Mouse (Mus musculus): ENCODE measurements around the gene 1700028J19Rik. TPM values are rescaled to one million over a fixed set of nuclear protein-coding genes. Genes with fewer than 3 reads are reported as not detected.
"Not testable (repeated sequence)": the region's sequence is repeated elsewhere in the genome, so short reads cannot be mapped to it uniquely, and the experiment has no call there.

The 1700028J19Rik gene
- polyA plus RNA-seq, 1 experiment, result 1.4 TPM

- 67% methylated on average over 1 of the region's 1 CpGs for WGBS
- no peak for DNase-seq (ENCODE audit: low read depth in 1 of 2, low spot score in 2 of 2)
- H3K4me3 ChIP-seq (ENCODE audit: extremely low read depth, insufficient read depth, insufficient read length), result no peak overlapping the region
- no peak overlapping the region for H3K27ac ChIP-seq (ENCODE audit: insufficient read depth, low read length)
- H3K4me1 ChIP-seq (ENCODE audit: control insufficient read depth, insufficient read depth, insufficient read length), result peaks cover 6% of the 10 kb centered on the region; the same call in 1 of the 2 replicates
- no peaks in the 10 kb centered on the region for H3K36me3 ChIP-seq (ENCODE audit: control insufficient read depth, insufficient read depth, low read length)
- H3K27me3 ChIP-seq (ENCODE audit: control insufficient read depth, insufficient read depth, low read length), result no peaks in the 10 kb centered on the region
- TF ChIP-seq POLR2A (IDR thresholded peaks at IDR 0.05; ENCODE audit: low read depth, low read length) (no peak), CTCF (IDR thresholded peaks at IDR 0.05; ENCODE audit: extremely low read depth, insufficient read depth, insufficient read length, insufficient replicate concordance) (no peak)
Observed at GRCm38 (mm10) chr7:44240712-44241111, 5.8 kb downstream of the 1700028J19Rik start.

- TF ChIP-seq POLR2A (IDR thresholded peaks at IDR 0.05; ENCODE audit: low read depth, low read length) (no peak), CTCF (IDR thresholded peaks at IDR 0.05; ENCODE audit: extremely low read depth, insufficient read depth, insufficient read length, insufficient replicate concordance) (no peak)
Observed at GRCm38 (mm10) chr7:44239913-44240312, 6.6 kb downstream of the 1700028J19Rik start.

GRCm38 (mm10) chr7:44235909-44236308, 10.6 kb downstream of the 1700028J19Rik start, which contains the start of gene Gm36864:
Gene Gm36864 (plus strand): TSS chr7:44236177.
- no peak within 1 kb of the TSS for H3K27ac ChIP-seq (ENCODE audit: insufficient read depth, low read length)

More at GRCm38 (mm10) chr7:44239913-44240312, 6.6 kb downstream of the 1700028J19Rik start:
- Histone ChIP-seq H3K27ac (ENCODE audit: insufficient read depth, low read length) (no peak overlapping the region), H3K4me3 (ENCODE audit: extremely low read depth, insufficient read depth, insufficient read length) (no peak overlapping the region), H3K27me3 (ENCODE audit: control insufficient read depth, insufficient read depth, low read length) (no peaks in the 10 kb centered on the region), H3K4me1 (ENCODE audit: control insufficient read depth, insufficient read depth, insufficient read length) (no peaks in the 10 kb centered on the region), H3K36me3 (ENCODE audit: control insufficient read depth, insufficient read depth, low read length) (no peaks in the 10 kb centered on the region)
- 49% methylated on average over 2 of the region's 2 CpGs for WGBS
- DNase-seq (ENCODE audit: low read depth in 1 of 2, low spot score in 2 of 2), result no peak

GRCm38 (mm10) chr7:44225076-44225475, 21.4 kb downstream of the 1700028J19Rik start, which contains the start of gene Klk1:
Gene Klk1 (plus strand): TSS chr7:44225360.
- H3K27ac ChIP-seq (ENCODE audit: insufficient read depth, low read length), result no peak within 1 kb of the TSS

More at GRCm38 (mm10) chr7:44235909-44236308, 10.6 kb downstream of the 1700028J19Rik start, which contains the start of gene Gm36864:
- Histone ChIP-seq H3K36me3 (ENCODE audit: control insufficient read depth, insufficient read depth, low read length) (no peaks in the 10 kb centered on the region), H3K4me1 (ENCODE audit: control insufficient read depth, insufficient read depth, insufficient read length) (no peaks in the 10 kb centered on the region), H3K27me3 (ENCODE audit: control insufficient read depth, insufficient read depth, low read length) (no peaks in the 10 kb centered on the region), H3K4me3 (ENCODE audit: extremely low read depth, insufficient read depth, insufficient read length) (no peak within 1 kb of the TSS)
- DNase-seq (ENCODE audit: low read depth in 1 of 2, low spot score in 2 of 2), result no peak
- 57% methylated on average over 3 of the region's 3 CpGs for WGBS
- TF ChIP-seq CTCF (IDR thresholded peaks at IDR 0.05; ENCODE audit: extremely low read depth, insufficient read depth, insufficient read length, insufficient replicate concordance) (no peak), POLR2A (IDR thresholded peaks at IDR 0.05; ENCODE audit: low read depth, low read length) (no peak)

GRCm38 (mm10) chr7:44222335-44222734, 24.2 kb downstream of the 1700028J19Rik start:
- not testable (repeated sequence) for DNase-seq (ENCODE audit: low read depth in 1 of 2, low spot score in 2 of 2); H3K4me3 ChIP-seq (ENCODE audit: extremely low read depth, insufficient read depth, insufficient read length); H3K27ac ChIP-seq (ENCODE audit: insufficient read depth, low read length); H3K36me3 ChIP-seq (ENCODE audit: control insufficient read depth, insufficient read depth, low read length); H3K27me3 ChIP-seq (ENCODE audit: control insufficient read depth, insufficient read depth, low read length); H3K4me1 ChIP-seq (ENCODE audit: control insufficient read depth, insufficient read depth, insufficient read length)
- WGBS, result 80% methylated on average over 6 of the region's 6 CpGs

More at GRCm38 (mm10) chr7:44225076-44225475, 21.4 kb downstream of the 1700028J19Rik start, which contains the start of gene Klk1:
- no peaks in the 10 kb centered on the region for H3K36me3 ChIP-seq (ENCODE audit: control insufficient read depth, insufficient read depth, low read length)
- WGBS, result 17% methylated on average over 1 of the region's 1 CpGs
- no peaks in the 10 kb centered on the region; the same call in 1 of the 2 replicates for H3K27me3 ChIP-seq (ENCODE audit: control insufficient read depth, insufficient read depth, low read length)
- no peak within 1 kb of the TSS for H3K4me3 ChIP-seq (ENCODE audit: extremely low read depth, insufficient read depth, insufficient read length)
- H3K4me1 ChIP-seq (ENCODE audit: control insufficient read depth, insufficient read depth, insufficient read length), result no peaks in the 10 kb centered on the region
- no peak for DNase-seq (ENCODE audit: low read depth in 1 of 2, low spot score in 2 of 2)
- TF ChIP-seq POLR2A (IDR thresholded peaks at IDR 0.05; ENCODE audit: low read depth, low read length) (no peak), CTCF (IDR thresholded peaks at IDR 0.05; ENCODE audit: extremely low read depth, insufficient read depth, insufficient read length, insufficient replicate concordance) (no peak)

- not testable (repeated sequence) for H3K4me3 ChIP-seq (ENCODE audit: extremely low read depth, insufficient read depth, insufficient read length); H3K27ac ChIP-seq (ENCODE audit: insufficient read depth, low read length)
Observed at GRCm38 (mm10) chr7:44221601-44222000, 24.9 kb downstream of the 1700028J19Rik start.

GRCm38 (mm10) chr7:44215645-44216044, 30.9 kb downstream of the 1700028J19Rik start, which contains the start of gene Klk1b5:
Gene Klk1b5 (plus strand): TSS chr7:44215945.
- WGBS, result 85% methylated on average over 1 of the region's 1 CpGs

More at GRCm38 (mm10) chr7:44221601-44222000, 24.9 kb downstream of the 1700028J19Rik start:
- not testable (repeated sequence) for H3K36me3 ChIP-seq (ENCODE audit: control insufficient read depth, insufficient read depth, low read length); H3K4me1 ChIP-seq (ENCODE audit: control insufficient read depth, insufficient read depth, insufficient read length); H3K27me3 ChIP-seq (ENCODE audit: control insufficient read depth, insufficient read depth, low read length); DNase-seq (ENCODE audit: low read depth in 1 of 2, low spot score in 2 of 2)
- WGBS, result 65% methylated on average over 8 of the region's 10 CpGs

More at GRCm38 (mm10) chr7:44215645-44216044, 30.9 kb downstream of the 1700028J19Rik start, which contains the start of gene Klk1b5:
- Histone ChIP-seq H3K27ac (ENCODE audit: insufficient read depth, low read length) (no peak within 1 kb of the TSS), H3K4me1 (ENCODE audit: control insufficient read depth, insufficient read depth, insufficient read length) (no peaks in the 10 kb centered on the region), H3K27me3 (ENCODE audit: control insufficient read depth, insufficient read depth, low read length) (no peaks in the 10 kb centered on the region), H3K36me3 (ENCODE audit: control insufficient read depth, insufficient read depth, low read length) (no peaks in the 10 kb centered on the region), H3K4me3 (ENCODE audit: extremely low read depth, insufficient read depth, insufficient read length) (no peak within 1 kb of the TSS)
- TF ChIP-seq CTCF (IDR thresholded peaks at IDR 0.05; ENCODE audit: extremely low read depth, insufficient read depth, insufficient read length, insufficient replicate concordance) (no peak), POLR2A (IDR thresholded peaks at IDR 0.05; ENCODE audit: low read depth, low read length) (no peak)
- DNase-seq (ENCODE audit: low read depth in 1 of 2, low spot score in 2 of 2), result no peak

Measured in spleen, adult 2 months (tissue).